Mouse (Mus musculus): ENCODE measurements around the gene Tatdn2. TPM values are rescaled to one million over a fixed set of nuclear protein-coding genes. Genes with fewer than 3 reads are reported as not detected.
A peak's percentile ranks its signal among the peaks of the same experiment; 100 is the strongest.

Gene Tatdn2
- 0.61 and 0.63 TPM in 2 replicates for polyA plus RNA-seq (2015; fragmentation: Nextera tagmentation; extraction: Ambion mirVana)

DNA sequence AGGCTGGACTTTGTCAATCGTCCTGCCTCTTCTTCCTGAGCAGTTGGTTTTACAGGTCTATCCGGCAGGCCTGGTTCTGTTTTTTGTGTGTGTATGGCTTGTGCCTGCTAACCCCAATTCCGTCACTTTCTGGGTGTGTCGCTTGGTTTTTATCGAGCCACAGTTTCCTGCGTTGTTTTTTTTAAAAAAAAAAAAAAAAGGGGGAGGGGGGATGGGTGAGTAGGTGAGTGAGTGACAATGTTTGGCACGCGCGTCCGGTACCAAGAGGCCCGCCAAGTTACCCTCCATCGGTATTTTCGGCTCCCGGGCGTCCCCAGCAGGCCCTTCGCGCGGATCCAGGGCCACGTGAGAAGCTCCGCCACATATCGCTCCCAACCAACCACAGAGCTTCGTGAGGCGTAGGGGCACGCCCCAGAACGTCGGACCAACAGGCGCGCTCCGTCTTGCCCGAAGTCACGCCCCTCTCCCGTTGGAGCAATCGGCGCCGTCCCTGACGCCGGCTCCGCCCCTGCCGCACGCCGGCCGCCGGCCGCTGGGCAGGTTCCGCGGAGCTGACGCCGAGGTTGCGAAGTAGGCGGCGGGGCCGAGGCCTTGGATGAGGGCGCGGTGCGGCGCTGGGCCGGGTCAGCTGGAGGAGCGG, at the start of gene Tatdn2:
Tatdn2 (plus strand) TSS at position 469 of the 640 bp plus-strand sequence.
- Histone ChIP-seq H3K36me3 (peaks cover 18% of the 10 kb centered on the region), H3K27me3 (no peaks in the 10 kb centered on the region), H3K27ac (peak within 1 kb of the TSS; percentile 92), H3K9ac (peak within 1 kb of the TSS; percentile 75), H3K4me3 (peak within 1 kb of the TSS; percentile 90), H3K4me1 (peaks cover 28% of the 10 kb centered on the region), H3K9me3 (no peaks in the 10 kb centered on the region), H3K4me2 (peak within 1 kb of the TSS; percentile 85)
- WGBS = under 1% methylated on average over 58 of the region's 58 CpGs
- peak; percentile 99 for ATAC-seq (ENCODE audit: insufficient number of reproducible peaks, low FRiP score, low TSS enrichment, low read depth)

DNA sequence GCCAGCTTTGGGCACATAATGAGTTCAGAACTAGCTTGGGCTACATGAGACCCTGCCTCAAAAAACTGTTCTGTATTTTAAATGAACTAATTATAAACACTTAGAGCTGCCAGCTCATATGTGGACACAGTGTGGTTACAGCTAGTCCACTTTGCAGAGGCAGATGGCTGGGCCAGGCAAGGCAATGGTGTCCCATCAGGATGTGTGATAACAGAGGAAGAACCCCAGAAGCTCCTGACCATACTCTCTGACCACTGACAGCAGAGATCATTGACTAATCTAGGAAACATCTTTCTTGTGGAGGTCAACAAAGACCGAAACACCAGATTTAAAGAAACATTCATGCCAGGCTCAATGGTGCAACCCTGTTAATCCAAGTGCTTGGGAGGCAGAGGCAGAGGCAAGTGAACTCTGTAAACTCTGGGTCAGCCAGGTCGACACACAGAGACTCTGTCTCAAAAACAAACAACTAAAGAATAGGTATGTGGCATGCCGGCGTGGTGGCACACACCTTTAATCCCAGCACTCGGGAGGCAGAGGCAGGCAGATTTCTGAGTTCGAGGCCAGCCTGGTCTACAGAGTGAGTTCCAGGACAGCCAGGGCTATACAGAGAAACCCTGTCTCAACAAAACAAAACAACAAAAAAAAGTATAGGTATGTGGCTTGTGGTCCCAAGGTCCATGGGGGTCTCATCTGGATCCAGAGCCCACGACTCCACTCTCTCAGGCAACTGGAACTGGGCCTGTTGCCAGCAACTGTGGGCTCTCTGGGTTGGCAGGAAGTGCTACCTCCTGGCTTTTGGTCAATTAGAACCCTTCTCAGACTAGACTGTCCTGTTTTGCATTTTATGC, 47.3 kb upstream of the Tatdn2 start:
- no peaks in the 10 kb centered on the region for H3K9me3 ChIP-seq
- H3K27me3 ChIP-seq = no peaks in the 10 kb centered on the region
- H3K4me2 ChIP-seq = no peak overlapping the region
- ATAC-seq (ENCODE audit: insufficient number of reproducible peaks, low FRiP score, low TSS enrichment, low read depth) = no peak
- 86% methylated on average over 7 of the region's 7 CpGs for WGBS
- H3K9ac ChIP-seq = no peak overlapping the region
- no peaks in the 10 kb centered on the region for H3K36me3 ChIP-seq
- H3K4me1 ChIP-seq = no peaks in the 10 kb centered on the region
- H3K4me3 ChIP-seq = no peak overlapping the region
- H3K27ac ChIP-seq = no peak overlapping the region

DNA sequence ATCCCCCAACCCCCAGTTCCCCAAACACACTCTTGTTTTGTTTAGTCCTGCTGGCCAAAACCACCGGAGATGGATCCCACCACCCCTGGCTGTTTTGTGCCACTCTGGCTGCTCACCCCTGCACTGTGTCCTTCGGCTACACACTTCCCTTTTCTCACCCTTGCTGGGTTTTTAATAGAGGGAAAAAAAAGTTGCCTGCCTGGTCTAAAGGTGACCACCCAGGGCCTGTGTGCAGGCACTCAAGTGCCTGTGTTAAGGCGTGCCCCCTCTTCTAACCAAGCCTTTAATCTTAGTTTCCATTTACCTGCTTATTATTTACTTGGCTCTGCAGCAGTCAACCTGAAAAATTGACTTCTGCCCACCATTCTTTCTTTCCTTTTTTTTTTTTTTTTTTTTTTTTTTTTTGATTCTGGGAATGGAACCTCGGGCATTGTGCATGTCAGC, 46.6 kb upstream of the Tatdn2 start:
- Histone ChIP-seq H3K36me3 (no peaks in the 10 kb centered on the region), H3K27ac (no peak overlapping the region), H3K4me1 (no peaks in the 10 kb centered on the region), H3K9ac (no peak overlapping the region), H3K4me2 (no peak overlapping the region), H3K27me3 (no peaks in the 10 kb centered on the region), H3K9me3 (no peaks in the 10 kb centered on the region), H3K4me3 (no peak overlapping the region)
- ATAC-seq (ENCODE audit: insufficient number of reproducible peaks, low FRiP score, low TSS enrichment, low read depth) = no peak
- 56% methylated on average over 4 of the region's 4 CpGs for WGBS

DNA sequence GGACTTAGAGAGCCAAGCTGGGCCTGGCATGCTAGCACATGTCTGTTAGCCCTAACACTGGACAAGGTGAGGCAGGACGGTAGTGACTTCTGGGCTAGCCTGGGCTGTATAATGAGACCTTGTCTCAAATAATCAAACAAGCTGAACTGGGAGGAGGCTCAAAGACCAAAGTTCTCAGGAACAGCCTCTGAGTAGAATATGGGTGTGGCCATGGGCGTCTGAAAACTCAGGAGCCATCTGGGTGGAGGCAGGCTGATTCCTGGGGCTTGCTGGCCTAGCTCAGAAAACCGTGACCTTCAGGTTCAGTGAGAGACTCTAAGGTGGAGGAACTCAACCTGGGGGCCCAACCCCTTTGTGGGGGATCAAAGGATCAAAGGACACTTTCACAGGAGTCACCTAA, 45.2 kb upstream of the Tatdn2 start:
- H3K4me2 ChIP-seq = no peak overlapping the region

DNA sequence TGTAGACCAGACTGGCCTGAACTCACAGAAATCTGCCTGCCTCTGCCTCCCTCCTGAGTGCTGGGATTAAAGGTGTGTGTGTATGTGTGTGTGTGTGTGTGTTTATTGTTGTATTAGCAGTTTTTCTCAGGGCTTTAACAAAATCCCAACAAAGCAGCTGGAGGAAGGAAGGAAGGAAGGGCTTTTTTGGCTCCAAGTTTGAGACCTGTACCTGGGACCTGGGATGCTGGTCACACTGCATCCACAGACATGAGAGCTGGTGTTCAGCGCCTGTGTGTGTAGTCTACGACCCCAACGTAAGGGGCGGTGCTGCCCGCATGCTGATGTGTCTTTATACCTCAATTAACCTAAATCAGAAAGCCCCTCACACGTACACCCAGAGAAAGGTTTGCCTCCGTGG, 43.3 kb upstream of the Tatdn2 start:
- Histone ChIP-seq H3K27ac (no peak overlapping the region), H3K9me3 (no peaks in the 10 kb centered on the region), H3K9ac (no peak overlapping the region), H3K4me1 (no peaks in the 10 kb centered on the region), H3K4me2 (no peak overlapping the region), H3K27me3 (no peaks in the 10 kb centered on the region), H3K4me3 (no peak overlapping the region), H3K36me3 (no peaks in the 10 kb centered on the region)
- WGBS = 91% methylated on average over 7 of the region's 7 CpGs
- no peak for ATAC-seq (ENCODE audit: insufficient number of reproducible peaks, low FRiP score, low TSS enrichment, low read depth)

More for the DNA sequence above, 45.2 kb upstream of the Tatdn2 start:
- 56% methylated on average over 3 of the region's 3 CpGs for WGBS
- ATAC-seq (ENCODE audit: insufficient number of reproducible peaks, low FRiP score, low TSS enrichment, low read depth) = no peak
- H3K27me3 ChIP-seq = no peaks in the 10 kb centered on the region
- H3K9ac ChIP-seq = no peak overlapping the region
- no peaks in the 10 kb centered on the region for H3K9me3 ChIP-seq
- H3K4me3 ChIP-seq = no peak overlapping the region
- H3K27ac ChIP-seq = no peak overlapping the region
- no peaks in the 10 kb centered on the region for H3K36me3 ChIP-seq
- H3K4me1 ChIP-seq = no peaks in the 10 kb centered on the region

DNA sequence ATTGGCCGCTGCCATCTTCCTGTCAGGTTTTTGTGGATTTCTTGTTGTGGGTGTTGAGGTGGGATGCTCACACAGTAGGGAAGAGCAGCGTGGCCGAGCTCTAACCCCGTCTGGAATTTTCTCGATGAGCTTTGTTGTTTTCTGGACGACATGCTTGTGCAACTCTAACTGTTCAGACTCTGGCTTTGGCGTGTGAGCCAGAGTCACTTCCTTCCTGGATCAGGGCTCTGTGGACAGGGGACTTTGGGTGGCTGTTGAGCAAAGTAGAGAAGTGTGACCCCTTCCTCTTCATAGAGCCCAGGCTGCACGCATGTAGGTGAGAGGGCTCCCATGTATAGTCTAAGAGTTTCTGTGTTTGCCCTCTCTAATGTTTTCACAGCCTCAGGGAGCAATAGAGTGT, 42.7 kb upstream of the Tatdn2 start:
- Histone ChIP-seq H3K4me2 (no peak overlapping the region), H3K36me3 (no peaks in the 10 kb centered on the region), H3K9me3 (no peaks in the 10 kb centered on the region), H3K9ac (no peak overlapping the region), H3K4me3 (no peak overlapping the region), H3K27ac (no peak overlapping the region), H3K4me1 (no peaks in the 10 kb centered on the region), H3K27me3 (no peaks in the 10 kb centered on the region)
- 71% methylated on average over 8 of the region's 8 CpGs for WGBS
- no peak for ATAC-seq (ENCODE audit: insufficient number of reproducible peaks, low FRiP score, low TSS enrichment, low read depth)

DNA sequence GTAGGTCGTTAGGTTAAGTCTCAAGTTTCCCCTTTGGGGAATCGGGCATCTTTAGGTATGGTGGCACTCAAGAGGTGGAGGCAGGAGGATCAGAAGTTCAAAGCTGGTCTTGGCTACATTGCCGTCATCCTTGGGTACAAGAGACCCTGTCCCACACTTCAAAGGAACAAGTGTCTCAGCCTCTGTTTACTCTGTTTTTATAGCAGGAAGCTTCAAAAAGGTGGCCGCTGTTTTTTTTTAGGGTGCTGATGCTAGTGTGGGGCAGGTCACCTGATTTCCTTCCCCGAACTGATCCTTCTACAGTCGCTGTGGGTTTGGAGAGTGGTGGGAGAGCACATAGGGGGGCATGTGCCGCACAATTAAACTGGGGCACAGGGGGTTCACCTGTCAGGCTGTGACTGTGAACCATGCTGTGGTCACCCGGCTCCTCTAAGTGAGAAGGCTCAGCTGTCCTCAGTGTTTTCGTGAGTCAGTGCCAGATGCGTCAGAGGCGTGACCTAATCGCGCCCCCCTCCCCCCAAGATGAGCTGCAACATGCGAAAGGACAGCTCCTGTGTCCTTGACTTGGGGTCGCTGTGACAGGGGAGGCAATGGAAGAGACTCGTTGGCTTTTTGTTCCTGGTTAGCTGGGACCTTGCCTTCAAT, 42.0 kb upstream of the Tatdn2 start:
- Histone ChIP-seq H3K9ac (no peak overlapping the region), H3K4me2 (no peak overlapping the region), H3K27ac (no peak overlapping the region), H3K36me3 (no peaks in the 10 kb centered on the region), H3K9me3 (no peaks in the 10 kb centered on the region), H3K4me3 (no peak overlapping the region), H3K4me1 (no peaks in the 10 kb centered on the region), H3K27me3 (no peaks in the 10 kb centered on the region)
- WGBS = 54% methylated on average over 16 of the region's 16 CpGs
- no peak for ATAC-seq (ENCODE audit: insufficient number of reproducible peaks, low FRiP score, low TSS enrichment, low read depth)

DNA sequence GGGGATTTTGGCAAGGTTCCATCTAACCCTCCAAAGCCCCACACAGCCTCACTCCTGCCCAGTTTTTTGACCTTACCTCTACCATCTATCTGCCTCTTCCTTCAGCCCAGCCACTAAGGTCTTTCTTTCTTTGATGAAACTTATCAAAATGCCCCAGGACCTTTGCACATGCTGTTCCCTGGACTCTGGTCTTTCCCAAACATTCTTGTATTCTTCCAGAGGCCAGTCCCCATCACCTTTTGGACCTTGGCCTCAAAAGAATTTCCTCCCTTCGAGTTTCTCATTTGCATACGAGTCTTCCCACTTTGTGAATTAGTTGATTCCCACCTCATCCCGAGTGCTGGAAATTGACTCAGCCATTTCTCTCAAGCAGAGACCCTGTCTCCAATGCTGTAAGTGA, 41.4 kb upstream of the Tatdn2 start:
- no peak overlapping the region for H3K27ac ChIP-seq
- 89% methylated on average over 3 of the region's 3 CpGs for WGBS
- no peak overlapping the region for H3K4me2 ChIP-seq
- H3K4me3 ChIP-seq = no peak overlapping the region
- H3K36me3 ChIP-seq = no peaks in the 10 kb centered on the region
- no peaks in the 10 kb centered on the region for H3K27me3 ChIP-seq
- H3K4me1 ChIP-seq = no peaks in the 10 kb centered on the region
- no peak for ATAC-seq (ENCODE audit: insufficient number of reproducible peaks, low FRiP score, low TSS enrichment, low read depth)
- H3K9me3 ChIP-seq = no peaks in the 10 kb centered on the region
- H3K9ac ChIP-seq = no peak overlapping the region

DNA sequence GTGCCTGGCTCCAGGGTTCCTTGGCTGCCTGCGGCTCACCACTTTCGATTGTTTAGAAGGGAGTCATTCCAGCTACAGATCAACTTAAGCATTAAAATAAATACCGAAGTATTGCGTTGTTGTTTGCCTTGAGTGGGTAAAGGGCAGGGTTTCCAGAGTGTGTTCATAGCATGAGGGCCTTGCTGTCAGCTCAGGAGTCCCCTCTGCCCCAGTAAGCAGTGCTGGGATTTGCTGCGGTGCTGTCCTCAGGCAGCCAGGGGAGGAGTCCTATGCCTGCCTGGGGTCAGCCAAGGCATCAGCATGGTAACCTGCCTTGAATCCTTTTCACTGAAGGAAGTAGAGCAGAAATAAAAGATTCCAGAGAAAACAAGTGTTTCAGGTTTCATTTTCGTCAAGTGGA, 40.0 kb upstream of the Tatdn2 start:
- WGBS = 87% methylated on average over 6 of the region's 6 CpGs
- H3K9me3 ChIP-seq = no peaks in the 10 kb centered on the region
- no peak for ATAC-seq (ENCODE audit: insufficient number of reproducible peaks, low FRiP score, low TSS enrichment, low read depth)

DNA sequence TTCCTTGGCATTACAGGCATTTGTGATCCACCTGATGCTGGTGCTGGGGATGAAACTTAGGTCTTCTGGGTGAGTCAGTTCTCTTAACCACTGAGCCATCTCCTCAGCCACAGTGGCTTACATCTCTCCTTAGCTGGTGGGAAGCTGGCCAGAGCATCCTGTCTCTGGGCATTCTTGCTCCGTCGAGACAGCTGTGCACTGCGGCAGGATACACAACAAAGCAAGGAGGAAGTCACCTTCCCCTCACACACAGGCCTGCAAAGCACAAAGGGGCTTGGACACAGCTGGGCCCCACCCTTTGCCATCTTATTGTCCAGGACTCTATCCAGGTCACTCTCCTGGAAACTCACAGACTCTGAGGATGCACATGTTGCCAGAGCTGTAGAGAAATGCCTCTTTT, 38.6 kb upstream of the Tatdn2 start:
- WGBS = 64% methylated on average over 3 of the region's 3 CpGs
- Histone ChIP-seq H3K9ac (no peak overlapping the region), H3K4me3 (no peak overlapping the region), H3K36me3 (no peaks in the 10 kb centered on the region), H3K9me3 (no peaks in the 10 kb centered on the region), H3K27me3 (no peaks in the 10 kb centered on the region), H3K27ac (no peak overlapping the region), H3K4me2 (no peak overlapping the region), H3K4me1 (peaks cover 11% of the 10 kb centered on the region; the same call in 1 of the 2 replicates)
- ATAC-seq (ENCODE audit: insufficient number of reproducible peaks, low FRiP score, low TSS enrichment, low read depth) = 0 out of 2 replicates have a peak, but pooled peaks have one; percentile 25

More for the DNA sequence above, 40.0 kb upstream of the Tatdn2 start:
- Histone ChIP-seq H3K4me3 (no peak overlapping the region), H3K27ac (no peak overlapping the region), H3K9ac (no peak overlapping the region), H3K36me3 (no peaks in the 10 kb centered on the region), H3K4me1 (peaks cover 9% of the 10 kb centered on the region; the same call in 1 of the 2 replicates), H3K4me2 (no peak overlapping the region), H3K27me3 (no peaks in the 10 kb centered on the region)

DNA sequence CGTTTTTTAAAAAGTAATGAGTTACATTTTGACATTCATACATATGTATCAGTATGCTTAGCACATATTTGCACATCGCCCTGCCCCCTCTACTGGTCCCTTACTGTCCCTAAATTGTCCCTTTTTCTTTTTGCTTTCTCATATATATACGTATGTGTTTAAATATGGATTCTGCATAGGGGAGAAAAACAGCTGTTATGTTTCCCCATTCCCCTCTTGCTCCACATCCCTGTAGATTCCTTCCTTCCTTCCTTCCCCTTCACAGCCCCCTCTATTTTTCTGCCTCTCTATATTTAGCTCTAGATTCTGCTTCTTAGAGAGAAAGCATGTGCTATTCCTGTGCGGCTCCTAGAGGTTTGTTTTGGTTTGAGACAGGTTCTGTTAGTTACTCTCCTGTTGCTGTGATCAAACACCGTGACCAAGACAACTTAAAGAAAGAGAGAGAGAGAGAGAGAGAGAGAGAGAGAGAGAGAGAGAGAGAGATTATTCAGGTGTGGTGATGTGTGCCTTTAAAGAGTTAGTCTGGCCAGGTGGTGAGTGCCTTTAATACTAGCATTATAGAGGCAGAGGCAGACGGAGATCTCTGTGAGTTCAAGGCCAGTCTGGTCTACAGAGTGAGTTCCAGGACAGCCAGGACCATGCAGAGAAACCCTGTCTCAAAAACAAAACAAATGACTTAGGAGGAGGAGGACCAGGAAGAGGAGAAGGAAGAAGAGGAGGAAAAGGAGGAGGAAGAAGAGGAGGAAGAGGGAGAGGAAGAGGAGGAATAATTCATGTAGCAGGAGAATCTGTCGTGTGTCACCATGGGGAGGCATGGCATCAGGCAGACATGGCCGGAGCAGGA, 37.0 kb upstream of the Tatdn2 start:
- no peaks in the 10 kb centered on the region for H3K27me3 ChIP-seq
- no peak overlapping the region for H3K27ac ChIP-seq
- H3K4me3 ChIP-seq = no peak overlapping the region
- no peak overlapping the region for H3K9ac ChIP-seq
- H3K36me3 ChIP-seq = no peaks in the 10 kb centered on the region
- 67% methylated on average over 8 of the region's 8 CpGs for WGBS
- H3K4me2 ChIP-seq = no peak overlapping the region
- no peak for ATAC-seq (ENCODE audit: insufficient number of reproducible peaks, low FRiP score, low TSS enrichment, low read depth)
- peaks cover 11% of the 10 kb centered on the region; the same call in 1 of the 2 replicates for H3K4me1 ChIP-seq
- H3K9me3 ChIP-seq = no peaks in the 10 kb centered on the region
